Mouse (Mus musculus) lung, adult 2 months (tissue): ENCODE results near the gene Slfn5.

Experiments
- CTCF ChIP-seq: fragments of 200-500 bp; IDR thresholded peaks from 2 replicates; pipeline ENCODE4 v1.5.1; 2011; ENCODE audit warnings: mild to moderate bottlenecking, low read length, control low read depth; ENCODE audit not compliant: insufficient read depth
- POLR2A ChIP-seq: fragments of 200-500 bp; IDR thresholded peaks from 2 replicates; pipeline ENCODE4 v1.6.1; 2011; ENCODE audit warnings: low read depth, mild to moderate bottlenecking, control low read depth, low read length, borderline replicate concordance; ENCODE audit errors: extremely low read depth

DNA sequence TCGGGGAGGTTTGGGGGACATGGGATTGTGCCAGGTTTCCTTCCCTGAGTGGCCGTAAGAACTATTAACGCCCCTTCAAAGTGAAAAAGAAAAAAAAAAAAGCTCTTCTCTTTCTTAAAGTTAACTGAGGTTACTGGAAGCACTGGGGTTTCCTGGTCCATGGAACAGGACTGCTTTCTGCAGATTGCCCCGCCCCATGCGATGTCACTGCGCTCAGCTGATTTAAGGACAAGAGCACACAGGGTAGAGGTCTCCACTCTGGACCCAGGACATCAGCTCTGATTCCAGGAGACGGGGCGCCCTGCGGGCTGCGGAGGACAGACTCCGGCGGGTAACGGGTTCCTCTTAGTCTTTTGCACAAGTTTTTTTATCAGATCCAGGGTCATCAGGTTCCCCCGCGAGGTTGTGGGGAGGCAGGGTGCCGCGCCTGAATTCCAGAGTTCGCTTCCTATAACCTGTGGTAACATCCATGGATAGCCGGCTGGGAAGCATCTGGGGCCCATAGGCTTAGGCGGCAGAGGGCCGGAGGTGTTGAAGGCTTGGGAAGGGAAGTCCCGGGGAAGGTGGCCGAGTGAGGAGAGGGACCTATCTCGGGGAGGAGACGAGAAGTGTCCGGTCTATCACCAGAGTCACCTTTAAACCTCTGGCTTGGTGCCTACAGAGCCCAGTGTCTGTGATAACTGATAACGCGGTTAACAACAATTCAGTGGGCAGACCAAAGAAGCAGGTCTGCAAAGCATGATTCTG, 889 bp downstream of the Slfn5 start:
- TF ChIP-seq CTCF (no peak), POLR2A (peak; percentile 94; the same call in 1 of the 2 replicates)
